Mouse (Mus musculus) hindbrain, embryonic 10.5 days (tissue): ENCODE results near the gene Noto. TPM values are rescaled to one million over a fixed set of nuclear protein-coding genes. Genes with fewer than 3 reads are reported as not detected.

Experiments used
- DNase-seq: peaks from one replicate; pipeline ENCODE4 v3.0.0-alpha.2; 2017; ENCODE audit warnings: low spot score
- H3K27ac ChIP-seq: fragments of 300-500 bp; sonication (generic); 2 replicates; pipeline ENCODE4 v1.5.1; 2016; ENCODE audit warnings: mild to moderate bottlenecking, moderate library complexity
- H3K27me3 ChIP-seq: fragments of 300-500 bp; sonication (generic); 2 replicates; pipeline ENCODE4 v1.6.1; 2016; ENCODE audit warnings: mild to moderate bottlenecking; ENCODE audit not compliant: poor library complexity, insufficient read depth, severe bottlenecking
- H3K36me3 ChIP-seq: fragments of 300-500 bp; sonication (generic); 2 replicates; pipeline ENCODE4 v1.6.1; 2016; ENCODE audit warnings: mild to moderate bottlenecking, moderate library complexity
- H3K4me1 ChIP-seq: fragments of 300-500 bp; sonication (generic); replicated peaks from 2 replicates; pipeline ENCODE4 v1.6.1; 2016; ENCODE audit warnings: mild to moderate bottlenecking
- H3K4me3 ChIP-seq: fragments of 300-500 bp; sonication (generic); 2 replicates; pipeline ENCODE4 v1.5.1; 2016; ENCODE audit warnings: mild to moderate bottlenecking, moderate library complexity
- H3K9me3 ChIP-seq: fragments of 300-500 bp; sonication (generic); 2 replicates; pipeline ENCODE4 v1.6.1; 2016; ENCODE audit warnings: mild to moderate bottlenecking, moderate library complexity
- WGBS: fragments of 180-500 bp; shearing (Covaris S2); methylation state at CpG from one replicate; pipeline ENCODE4 v1.1.7; 2016; 5-methylcytosine and 5-hydroxymethylcytosine counted together
- polyA plus RNA-seq: library from polyadenylated mRNA; unstranded; fragments of >200 nt; fragmentation: Nextera tagmentation; extraction: Ambion mirVana; gene quantifications from 2 replicates; pipeline ENCODE4 v1.2.1, GENCODE M21; 2016

The Noto gene
- polyA plus RNA-seq, 1 experiment from 2014 or later, result not detected

GRCm38 (mm10) chr6:85465381-85465780 is 41.7 kb downstream of the Noto start:
- H3K9me3 ChIP-seq, result no peaks in the 10 kb centered on the region
- no peaks in the 10 kb centered on the region for H3K27me3 ChIP-seq
- no peak for DNase-seq
- peaks cover 94% of the 10 kb centered on the region for H3K36me3 ChIP-seq
- H3K27ac ChIP-seq, result no peak overlapping the region
- no peaks in the 10 kb centered on the region for H3K4me1 ChIP-seq
- no peak overlapping the region for H3K4me3 ChIP-seq

GRCm38 (mm10) chr6:85469660-85470430 is 46.2 kb downstream of the Noto start:
- H3K36me3 ChIP-seq, result peaks cover 50% of the 10 kb centered on the region
- H3K4me1 ChIP-seq, result no peaks in the 10 kb centered on the region
- 76% methylated on average over 5 of the region's 5 CpGs for WGBS
- H3K9me3 ChIP-seq, result no peaks in the 10 kb centered on the region
- H3K4me3 ChIP-seq, result no peak overlapping the region
- no peak overlapping the region for H3K27ac ChIP-seq
- H3K27me3 ChIP-seq, result peaks cover 5% of the 10 kb centered on the region; the same call in 1 of the 2 replicates
- no peak for DNase-seq

DNA sequence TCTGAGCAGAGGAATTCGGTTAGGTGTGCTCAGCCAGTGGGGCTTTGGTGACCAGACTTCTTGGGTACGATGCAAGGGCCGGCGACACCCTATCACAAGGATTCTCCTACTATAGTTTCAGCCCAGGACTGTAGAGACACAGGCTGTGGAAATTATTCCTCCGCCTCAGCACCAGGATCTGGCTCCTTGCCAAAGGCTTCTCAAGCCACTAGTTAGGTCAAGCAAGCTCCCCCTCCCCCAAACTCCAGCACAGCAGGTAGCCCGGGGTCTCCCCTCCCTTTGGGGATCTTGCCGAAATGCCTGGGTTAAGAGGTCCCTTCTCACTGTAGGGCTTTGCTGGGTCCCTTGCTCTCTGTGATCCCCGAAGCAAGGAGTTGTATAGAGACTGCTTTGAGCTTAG is 48.3 kb downstream of the Noto start:
- no peaks in the 10 kb centered on the region for H3K4me1 ChIP-seq
- no peak overlapping the region for H3K4me3 ChIP-seq
- H3K27ac ChIP-seq, result no peak overlapping the region
- 68% methylated on average over 8 of the region's 8 CpGs for WGBS
- H3K27me3 ChIP-seq, result peaks cover 5% of the 10 kb centered on the region; the same call in 1 of the 2 replicates
- no peaks in the 10 kb centered on the region for H3K9me3 ChIP-seq
- no peak for DNase-seq
- H3K36me3 ChIP-seq, result peaks cover 29% of the 10 kb centered on the region

GRCm38 (mm10) chr6:85472542-85472941 is 48.9 kb downstream of the Noto start:
- Histone ChIP-seq H3K27me3 (peaks cover 7% of the 10 kb centered on the region; the same call in 1 of the 2 replicates), H3K36me3 (peaks cover 23% of the 10 kb centered on the region), H3K27ac (no peak overlapping the region), H3K4me1 (no peaks in the 10 kb centered on the region), H3K9me3 (no peaks in the 10 kb centered on the region), H3K4me3 (no peak overlapping the region)
- no peak for DNase-seq
- 52% methylated on average over 5 of the region's 5 CpGs for WGBS

DNA sequence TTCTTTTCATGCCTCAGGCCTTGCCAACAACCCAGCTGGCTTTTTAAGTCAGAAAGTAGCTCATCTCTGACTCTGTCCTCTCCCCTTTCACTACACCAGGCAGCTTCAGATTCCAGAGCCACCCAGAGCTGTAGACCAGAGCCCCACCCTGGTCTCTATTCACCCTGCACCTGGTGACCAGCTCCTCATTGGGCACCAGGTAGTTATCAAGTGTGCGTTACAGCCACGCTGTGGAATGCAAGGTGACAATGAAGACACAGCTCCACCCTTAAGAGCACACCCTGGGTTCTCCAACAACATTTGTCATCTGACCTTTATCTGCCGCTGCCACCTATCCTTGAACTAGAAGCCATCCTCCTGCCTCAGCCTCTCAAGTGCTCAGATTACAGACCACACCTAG is 51.9 kb downstream of the Noto start:
- DNase-seq, result no peak
- Histone ChIP-seq H3K27me3 (peaks cover 35% of the 10 kb centered on the region), H3K4me1 (0 out of 2 replicates have a peak, but pooled peaks cover 3% of the 10 kb centered on the region), H3K9me3 (no peaks in the 10 kb centered on the region), H3K4me3 (no peak overlapping the region), H3K36me3 (no peaks in the 10 kb centered on the region), H3K27ac (no peak overlapping the region)
- WGBS, result 89% methylated on average over 3 of the region's 3 CpGs

DNA sequence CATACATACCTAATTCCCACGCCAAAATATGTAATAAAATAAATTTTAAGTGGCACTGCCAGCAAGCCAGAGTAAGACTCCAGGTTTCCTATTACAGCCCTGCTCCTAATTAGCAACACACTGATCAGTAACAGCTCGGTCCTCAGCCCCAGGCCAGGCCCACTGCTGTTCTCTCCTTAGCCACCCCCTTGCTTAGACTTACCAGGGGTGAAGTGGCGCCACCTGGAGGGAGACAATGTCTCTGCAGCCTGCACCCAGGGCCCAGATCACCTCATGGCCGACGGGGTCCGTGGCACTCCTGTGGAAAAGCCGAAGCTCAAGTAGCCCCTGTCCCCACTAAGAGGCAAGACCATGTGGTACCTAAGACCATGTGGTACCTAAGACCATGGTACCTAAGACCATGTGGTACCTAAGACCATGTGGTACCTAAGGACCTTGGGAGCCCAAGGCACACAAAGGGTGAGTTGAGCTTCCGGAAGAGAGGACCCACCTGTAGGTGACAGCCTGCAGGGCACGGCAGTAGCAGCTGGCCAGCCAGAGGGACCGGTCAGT is 53.8 kb downstream of the Noto start:
- Histone ChIP-seq H3K4me1 (0 out of 2 replicates have a peak, but pooled peaks cover 3% of the 10 kb centered on the region), H3K27ac (no peak overlapping the region), H3K36me3 (no peaks in the 10 kb centered on the region), H3K9me3 (no peaks in the 10 kb centered on the region), H3K27me3 (peaks cover 54% of the 10 kb centered on the region), H3K4me3 (no peak overlapping the region)
- DNase-seq, result peak; percentile 41
- WGBS, result 39% methylated on average over 10 of the region's 10 CpGs

DNA sequence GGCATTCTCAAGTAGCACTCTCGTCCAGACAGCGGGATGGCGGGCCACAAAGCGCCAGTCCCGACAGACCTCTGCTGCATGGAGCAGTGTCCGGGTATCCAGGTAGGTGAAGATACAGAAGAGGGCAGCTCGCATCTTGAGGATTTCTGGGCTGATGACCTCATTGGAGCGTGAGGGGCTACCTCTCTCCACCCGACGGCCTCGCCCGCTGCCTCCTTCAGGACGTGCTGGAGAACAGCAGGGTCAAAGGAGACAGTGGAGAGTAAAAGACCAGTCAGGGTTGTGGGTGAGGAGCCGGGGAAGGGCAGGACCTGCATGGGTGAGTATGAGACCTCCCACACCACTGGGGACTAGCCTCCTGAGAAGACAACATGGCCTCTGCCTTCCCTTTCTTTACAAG is 54.7 kb downstream of the Noto start:
- DNase-seq, result no peak
- H3K4me3 ChIP-seq, result no peak overlapping the region
- 0 out of 2 replicates have a peak, but pooled peaks cover 3% of the 10 kb centered on the region for H3K4me1 ChIP-seq
- no peaks in the 10 kb centered on the region for H3K36me3 ChIP-seq
- H3K27ac ChIP-seq, result no peak overlapping the region
- no peaks in the 10 kb centered on the region for H3K9me3 ChIP-seq
- H3K27me3 ChIP-seq, result peaks cover 60% of the 10 kb centered on the region
- WGBS, result 43% methylated on average over 14 of the region's 14 CpGs

Other genes starting within 250 kb of the Noto start
- 0.52 and 1.0 TPM in 2 replicates for gene Emx1, start 236.4 kb upstream of the Noto start, polyA plus RNA-seq
- 8.0 and 9.4 TPM in 2 replicates for gene Sfxn5, start 90.5 kb upstream of the Noto start, polyA plus RNA-seq
- 3.9 and 5.8 TPM in 2 replicates for gene Rab11fip5, start 49.3 kb upstream of the Noto start, polyA plus RNA-seq
- 69.3 and 82.0 TPM in 2 replicates for gene Smyd5, start 8.1 kb downstream of the Noto start, polyA plus RNA-seq
- 641 and 745 TPM in 2 replicates for gene Cct7, start 27.6 kb downstream of the Noto start, polyA plus RNA-seq
- gene Pradc1, start 28.1 kb downstream of the Noto start, polyA plus RNA-seq, result 37.5 and 40.7 TPM in 2 replicates
- gene Fbxo41, start 79.1 kb downstream of the Noto start, polyA plus RNA-seq, result 0.60 and 0.97 TPM in 2 replicates
- gene Egr4, start 89.7 kb downstream of the Noto start, polyA plus RNA-seq, result not detected in 2 replicates
- 6.9 and 9.4 TPM in 2 replicates for gene Alms1, start 163.6 kb downstream of the Noto start, polyA plus RNA-seq